Mouse (Mus musculus) frontal cortex, postnatal 25 days (tissue): Measurements from ENCODE around the gene Atat1.

ENCODE experiments used
- DNase-seq, 2 experiments: peaks; one replicate each; pipeline ENCODE4 v3.0.0; 2022; ENCODE audit warnings: low spot score in 2 of 2

Gene Atat1

GRCm38 (mm10) chr17:35917463-35918251 lies 7.8 kb upstream of the Atat1 start:
- no peak for DNase-seq

- DNase-seq, result no peak
Measured at GRCm38 (mm10) chr17:35917143-35917462, 7.2 kb upstream of the Atat1 start.

GRCm38 (mm10) chr17:35916297-35917142 lies 6.6 kb upstream of the Atat1 start, which contains the start of the genes Mrps18b and Ppp1r10:
Gene Mrps18b (minus strand): TSS chr17:35916389.
Gene Ppp1r10 (plus strand): TSS chr17:35916434.
- peak; percentile 97 to 99 for DNase-seq

GRCm38 (mm10) chr17:35915538-35916296 lies 5.8 kb upstream of the Atat1 start:
- no peak for DNase-seq

GRCm38 (mm10) chr17:35914975-35915374 lies 5.1 kb upstream of the Atat1 start:
- DNase-seq, result no peak

GRCm38 (mm10) chr17:35909186-35909918 lies 523 bp downstream of the Atat1 start:
- DNase-seq, result no peak

GRCm38 (mm10) chr17:35907609-35908008 lies 2.3 kb downstream of the Atat1 start:
- no peak for DNase-seq

GRCm38 (mm10) chr17:35905587-35905986 lies 4.3 kb downstream of the Atat1 start:
- no peak for DNase-seq

- DNase-seq, result no peak
Measured at GRCm38 (mm10) chr17:35903992-35904355, 5.9 kb downstream of the Atat1 start.

- DNase-seq, result no peak
Measured at GRCm38 (mm10) chr17:35903343-35903991, 6.4 kb downstream of the Atat1 start.

- no peak for DNase-seq
Measured at GRCm38 (mm10) chr17:35900636-35901035, 9.2 kb downstream of the Atat1 start.

- no peak for DNase-seq
Measured at GRCm38 (mm10) chr17:35897644-35898573, 12.0 kb downstream of the Atat1 start.

- peak; percentile 70 to 80 for DNase-seq
Measured at GRCm38 (mm10) chr17:35896781-35897643, 12.9 kb downstream of the Atat1 start, which contains the start of gene 2310061I04Rik. Gene 2310061I04Rik (minus strand): TSS chr17:35897431.

- DNase-seq, result no peak
Measured at GRCm38 (mm10) chr17:35887725-35888124, 22.1 kb downstream of the Atat1 start.

GRCm38 (mm10) chr17:35883777-35884176 lies 26.1 kb downstream of the Atat1 start:
- DNase-seq, result no peak

- DNase-seq, result no peak
Measured at GRCm38 (mm10) chr17:35882924-35883323, 27.0 kb downstream of the Atat1 start.

- DNase-seq, result peak; percentile 89 to 94
Measured at GRCm38 (mm10) chr17:35879245-35880057, 30.4 kb downstream of the Atat1 start, which contains the start of gene Dhx16. Gene Dhx16 (plus strand): TSS chr17:35879819.

- DNase-seq, result no peak
Measured at GRCm38 (mm10) chr17:35874721-35875120, 35.2 kb downstream of the Atat1 start.
